In genomic region chr4:119998911-119999310, GRCm38 (mm10) we compare ENCODE assay signal across 29 mouse cellular contexts.
DNase-seq lines count a peak whose midpoint lies in the region; ATAC-seq and TF ChIP-seq lines count a peak whose summit lies in the region.
"Had no signal": no experiment of that assay in that cellular context is flagged by ENCODE, and none has a peak within 500 bp of the region (broad histone marks: within the 10 kb centered on the region; RNA-seq: fewer than 3 reads in every experiment).

No protein-coding gene starts in this region.

- no peaks in the 10 kb centered on the region for H3K36me3 ChIP-seq in kidney, postnatal 0 days (ENCODE audit: insufficient read depth, low read length)
- no peaks in the 10 kb centered on the region for H3K36me3 ChIP-seq in kidney, adult 2 months (ENCODE audit: control insufficient read depth, insufficient read depth, low read length)
- H3K36me3 ChIP-seq in embryonic facial prominence, embryonic 10.5 days (replicated peaks), result no peaks in the 10 kb centered on the region
- H3K36me3 ChIP-seq in forebrain, embryonic 13.5 days (ENCODE audit: poor library complexity, severe bottlenecking), result no peaks in the 10 kb centered on the region
- H3K36me3 ChIP-seq: forebrain, embryonic 12.5 days; G1E; heart, embryonic 12.5 days; hindbrain, embryonic 15.5 days; limb, embryonic 12.5 days; liver, embryonic 15.5 days had no signal

- no peak for ATAC-seq in kidney, postnatal 0 days (replicated peaks; ENCODE audit: low FRiP score, low read depth)
- ATAC-seq in forebrain, embryonic 13.5 days, result no peak
- ATAC-seq in activated CD4-positive, CD25-positive, alpha-beta regulatory T cell, adult 4 months, result no peak
- ATAC-seq: inflammation-experienced regulatory T-cells, adult 6 months; Patski had no signal

- TF ChIP-seq POLR2A in kidney, adult 2 months (IDR thresholded peaks at IDR 0.05; ENCODE audit: low read depth, low read length), result no peak

- H3K27me3 ChIP-seq in kidney, postnatal 0 days (ENCODE audit: insufficient read depth, low read length), result no peaks in the 10 kb centered on the region
- H3K27me3 ChIP-seq in kidney, adult 2 months (replicated peaks; ENCODE audit: control insufficient read depth, insufficient read depth, low read length), result no peaks in the 10 kb centered on the region
- H3K27me3 ChIP-seq in embryonic facial prominence, embryonic 10.5 days (replicated peaks; ENCODE audit: low read depth, poor library complexity, severe bottlenecking), result no peaks in the 10 kb centered on the region
- no peaks in the 10 kb centered on the region for H3K27me3 ChIP-seq in forebrain, embryonic 13.5 days
- H3K27me3 ChIP-seq: forebrain, embryonic 12.5 days; heart, embryonic 12.5 days; hindbrain, embryonic 15.5 days; limb, embryonic 12.5 days; liver, embryonic 15.5 days; Patski had no signal

- H3K27ac ChIP-seq in kidney, postnatal 0 days, result no peak overlapping the region
- H3K27ac ChIP-seq in kidney, adult 2 months (ENCODE audit: insufficient read depth, low read depth, low read length), result no peak overlapping the region
- H3K27ac ChIP-seq in embryonic facial prominence, embryonic 10.5 days (replicated peaks), result no peak overlapping the region
- no peak overlapping the region for H3K27ac ChIP-seq in forebrain, embryonic 13.5 days
- H3K27ac ChIP-seq: forebrain, embryonic 12.5 days; heart, adult 2 months; hindbrain, embryonic 15.5 days; limb, embryonic 12.5 days; liver, embryonic 15.5 days had no signal

- no peak overlapping the region for H3K4me2 ChIP-seq in kidney, postnatal 0 days (ENCODE audit: low read length)
- H3K4me2 ChIP-seq in forebrain, embryonic 13.5 days, result no peak overlapping the region
- H3K4me2 ChIP-seq: forebrain, embryonic 12.5 days; heart, embryonic 12.5 days; hindbrain, embryonic 15.5 days; limb, embryonic 12.5 days; liver, embryonic 15.5 days; lung, embryonic 14.5 days had no signal

- H3K4me3 ChIP-seq in kidney, postnatal 0 days (replicated peaks; ENCODE audit: low read depth, low read length), result no peak overlapping the region
- H3K4me3 ChIP-seq in kidney, adult 2 months (ENCODE audit: insufficient read depth, low read depth, low read length), result no peak overlapping the region
- H3K4me3 ChIP-seq in embryonic facial prominence, embryonic 10.5 days, result no peak overlapping the region
- no peak overlapping the region for H3K4me3 ChIP-seq in forebrain, embryonic 13.5 days
- H3K4me3 ChIP-seq: erythroblast, embryonic 14.5 days; forebrain, embryonic 12.5 days; heart, adult 2 months; heart, embryonic 12.5 days; hindbrain, embryonic 15.5 days; limb, embryonic 12.5 days; liver, embryonic 15.5 days had no signal

- TF ChIP-seq CTCF in kidney, postnatal 0 days (IDR thresholded peaks at IDR 0.05; ENCODE audit: low read depth), result no peak
- no peak for TF ChIP-seq CTCF in kidney, adult 2 months (conservative IDR thresholded peaks at IDR 0.05; ENCODE audit: insufficient read depth, insufficient read length, low read depth, low read length)

- no peak overlapping the region for H3K9ac ChIP-seq in kidney, postnatal 0 days (ENCODE audit: low read depth, low read length)
- no peak overlapping the region for H3K9ac ChIP-seq in forebrain, embryonic 13.5 days
- H3K9ac ChIP-seq: forebrain, embryonic 12.5 days; heart, embryonic 12.5 days; hindbrain, embryonic 15.5 days; limb, embryonic 12.5 days; liver, embryonic 15.5 days; lung, embryonic 14.5 days had no signal

- WGBS in kidney, postnatal 0 days, result 26% methylated on average over 5 of the region's 5 CpGs
- 57% methylated on average over 5 of the region's 5 CpGs for WGBS in kidney, adult 2 months
- 74% methylated on average over 5 of the region's 5 CpGs for WGBS in embryonic facial prominence, embryonic 10.5 days
- 71% methylated on average over 5 of the region's 5 CpGs for WGBS in forebrain, embryonic 13.5 days

- no peaks in the 10 kb centered on the region for H3K9me3 ChIP-seq in kidney, postnatal 0 days (replicated peaks; ENCODE audit: low read length)
- H3K9me3 ChIP-seq in embryonic facial prominence, embryonic 10.5 days, result no peaks in the 10 kb centered on the region
- H3K9me3 ChIP-seq in forebrain, embryonic 13.5 days (replicated peaks), result no peaks in the 10 kb centered on the region
- H3K9me3 ChIP-seq: forebrain, embryonic 12.5 days; heart, embryonic 12.5 days; hindbrain, embryonic 15.5 days; limb, embryonic 12.5 days; liver, embryonic 15.5 days had no signal

- peak; percentile 29 for DNase-seq in cerebellum, adult 11 months
- no peak for DNase-seq in cerebellum, postnatal 4 days (ENCODE audit: low spot score in 2 of 2)
- peak; percentile 29 for DNase-seq in kidney, postnatal 0 days (ENCODE audit: low spot score)
- no peak for DNase-seq in kidney, adult 2 months
- DNase-seq in cerebellum, postnatal 14 days, result peak; percentile 41 to 44
- no peak for DNase-seq in embryonic facial prominence, embryonic 10.5 days (ENCODE audit: low spot score)
- DNase-seq: adrenal gland, postnatal 36 days; gastrocnemius, postnatal 36 days; heart, adult 2 months; heart, postnatal 4 days; kidney, adult 18-20 months; kidney, postnatal 10 days; lung, embryonic 14.5 days; lung, postnatal 14 days; midbrain, embryonic 14.5 days; right cerebral cortex, adult 18-20 months; spleen, adult 18-20 months; thymus, postnatal 14 days had no signal

- H3K4me1 ChIP-seq in kidney, postnatal 0 days (replicated peaks; ENCODE audit: insufficient read depth, low read length), result no peaks in the 10 kb centered on the region
- 0 out of 2 replicates have a peak, but pooled peaks cover 3% of the 10 kb centered on the region for H3K4me1 ChIP-seq in kidney, adult 2 months (ENCODE audit: control insufficient read depth, insufficient read depth, low read length)
- peaks cover 11% of the 10 kb centered on the region; the same call in 1 of the 2 replicates for H3K4me1 ChIP-seq in embryonic facial prominence, embryonic 10.5 days
- no peaks in the 10 kb centered on the region for H3K4me1 ChIP-seq in forebrain, embryonic 13.5 days
- H3K4me1 ChIP-seq: forebrain, embryonic 12.5 days; heart, embryonic 12.5 days; hindbrain, embryonic 15.5 days; limb, embryonic 12.5 days; liver, embryonic 15.5 days had no signal

Comparison
In these comparisons a context has a peak if more than half of its experiments do, and no peak if none do; other contexts are left out.
1. DNase-seq: peak in cerebellum, adult 11 months (single experiment), kidney, postnatal 0 days (single experiment) and cerebellum, postnatal 14 days (2 of 2); none in cerebellum, postnatal 4 days (0 of 2), kidney, adult 2 months (single experiment) and embryonic facial prominence, embryonic 10.5 days (single experiment).